Mouse (Mus musculus) 3T3-L1 (cell line): ENCODE data around the gene Brpf1.
"Not testable (repeated sequence)": the region's sequence is repeated elsewhere in the genome, so short reads cannot be mapped to it uniquely, and the experiment has no call there.

Source experiments
- DNase-seq: peaks from one replicate; pipeline ENCODE4 v3.0.0-alpha.2; 2015; ENCODE audit warnings: low read depth, low spot score

Brpf1 gene

DNA sequence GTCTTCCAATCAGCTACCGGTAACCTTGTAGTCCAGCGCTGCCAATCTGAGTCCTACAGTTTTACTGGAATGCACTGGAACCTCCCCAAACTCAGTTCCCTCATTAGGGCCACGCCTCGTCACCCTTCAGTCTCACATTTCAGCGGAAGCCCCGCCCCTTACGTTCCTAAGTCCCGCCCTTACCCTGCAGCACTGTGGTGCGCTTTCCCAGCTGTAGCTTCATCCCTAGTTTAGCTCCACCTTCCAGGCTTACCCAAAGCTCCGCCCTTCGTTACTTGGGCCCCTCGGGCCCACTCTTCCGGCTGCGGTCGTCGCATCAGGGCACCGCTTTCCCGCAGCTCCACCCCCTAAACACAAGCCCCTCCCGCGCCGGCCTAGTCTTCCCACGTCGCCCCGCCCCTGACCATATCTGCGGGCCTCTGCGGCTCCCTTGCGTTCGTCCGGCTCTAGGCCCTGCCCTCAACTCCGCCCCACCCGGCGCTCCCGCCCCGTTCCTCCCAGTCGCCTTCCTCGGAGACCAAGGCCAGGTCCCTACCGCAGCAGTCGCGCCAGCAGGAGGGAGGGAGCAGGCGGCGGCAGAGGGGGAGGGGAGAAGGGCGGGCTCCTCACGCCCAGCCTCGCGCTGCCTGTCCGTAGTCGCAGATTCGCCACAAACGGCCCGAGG is 483 bp upstream of the Brpf1 start:
- peak; percentile 100 for DNase-seq

- DNase-seq = peak; percentile 66
Observed at GRCm38 (mm10) chr6:113307481-113308121, 664 bp downstream of the Brpf1 start.

DNA sequence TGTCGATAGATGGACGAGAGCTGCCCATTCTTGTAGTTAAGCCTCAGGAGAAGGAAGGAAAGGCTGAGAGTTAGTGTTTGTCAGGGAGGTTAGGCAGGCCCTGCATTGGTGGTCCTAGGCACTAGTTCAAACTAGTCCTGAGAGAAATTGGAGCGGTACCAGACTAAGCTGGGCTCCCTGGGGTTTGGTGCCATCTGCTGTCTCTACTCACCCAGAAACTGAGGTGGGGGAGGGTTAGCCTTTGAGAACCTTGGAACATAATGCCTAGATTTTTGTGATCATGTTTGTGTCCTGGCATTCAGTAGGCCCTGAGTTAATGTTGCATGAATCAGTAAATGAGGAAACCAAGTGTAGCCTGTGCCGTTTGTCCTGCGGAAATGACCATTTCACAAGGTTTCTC is 1.2 kb downstream of the Brpf1 start:
- DNase-seq = peak; percentile 84

DNA sequence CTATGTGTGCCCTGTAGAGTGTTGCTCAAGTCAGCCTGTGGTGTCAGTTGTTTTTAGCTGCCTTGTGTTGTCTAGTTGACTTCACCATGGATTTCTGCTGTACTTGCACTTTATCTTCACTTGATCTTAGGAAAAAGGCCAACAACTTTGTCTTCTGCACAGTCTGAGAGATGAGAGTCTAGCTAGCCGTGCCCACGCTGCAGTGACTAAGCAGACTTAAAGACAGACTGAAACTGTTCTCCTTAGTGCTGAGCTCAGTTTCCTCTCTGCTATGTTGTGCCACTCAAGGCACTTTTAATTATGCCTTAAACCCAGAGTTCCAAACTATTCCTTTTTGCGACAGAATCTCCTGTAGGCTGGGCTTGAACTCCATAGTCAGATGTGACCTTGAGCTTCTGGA is 9.0 kb downstream of the Brpf1 start:
- no peak for DNase-seq

- peak; percentile 100 for DNase-seq
Observed at GRCm38 (mm10) chr6:113326533-113327315, 19.8 kb downstream of the Brpf1 start, which contains the start of gene Ogg1. Gene Ogg1 (plus strand): TSS chr6:113326972.

- no peak for DNase-seq
Observed at GRCm38 (mm10) chr6:113329396-113329795, 22.5 kb downstream of the Brpf1 start.

- peak; percentile 45 for DNase-seq
Observed at GRCm38 (mm10) chr6:113330547-113330946, 23.6 kb downstream of the Brpf1 start.

DNA sequence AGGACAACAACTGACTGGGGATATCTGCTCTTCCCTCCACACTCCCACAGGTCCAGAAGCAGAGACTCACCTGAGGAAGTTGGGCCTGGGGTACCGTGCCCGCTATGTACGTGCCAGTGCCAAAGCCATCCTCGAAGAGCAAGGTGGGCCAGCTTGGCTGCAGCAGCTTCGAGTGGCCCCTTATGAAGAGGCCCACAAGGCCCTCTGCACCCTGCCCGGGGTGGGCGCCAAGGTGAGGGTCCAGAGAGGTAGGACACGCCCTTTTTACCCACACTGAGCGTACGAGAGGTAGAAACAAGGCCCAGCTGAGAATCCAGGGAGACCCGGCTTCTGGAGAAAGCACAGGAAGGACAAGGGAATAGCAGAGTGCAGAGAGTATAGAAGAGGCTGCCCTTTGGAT is 24.8 kb downstream of the Brpf1 start:
- DNase-seq = no peak

GRCm38 (mm10) chr6:113332734-113333133 is 25.8 kb downstream of the Brpf1 start:
- not testable (repeated sequence) for DNase-seq

DNA sequence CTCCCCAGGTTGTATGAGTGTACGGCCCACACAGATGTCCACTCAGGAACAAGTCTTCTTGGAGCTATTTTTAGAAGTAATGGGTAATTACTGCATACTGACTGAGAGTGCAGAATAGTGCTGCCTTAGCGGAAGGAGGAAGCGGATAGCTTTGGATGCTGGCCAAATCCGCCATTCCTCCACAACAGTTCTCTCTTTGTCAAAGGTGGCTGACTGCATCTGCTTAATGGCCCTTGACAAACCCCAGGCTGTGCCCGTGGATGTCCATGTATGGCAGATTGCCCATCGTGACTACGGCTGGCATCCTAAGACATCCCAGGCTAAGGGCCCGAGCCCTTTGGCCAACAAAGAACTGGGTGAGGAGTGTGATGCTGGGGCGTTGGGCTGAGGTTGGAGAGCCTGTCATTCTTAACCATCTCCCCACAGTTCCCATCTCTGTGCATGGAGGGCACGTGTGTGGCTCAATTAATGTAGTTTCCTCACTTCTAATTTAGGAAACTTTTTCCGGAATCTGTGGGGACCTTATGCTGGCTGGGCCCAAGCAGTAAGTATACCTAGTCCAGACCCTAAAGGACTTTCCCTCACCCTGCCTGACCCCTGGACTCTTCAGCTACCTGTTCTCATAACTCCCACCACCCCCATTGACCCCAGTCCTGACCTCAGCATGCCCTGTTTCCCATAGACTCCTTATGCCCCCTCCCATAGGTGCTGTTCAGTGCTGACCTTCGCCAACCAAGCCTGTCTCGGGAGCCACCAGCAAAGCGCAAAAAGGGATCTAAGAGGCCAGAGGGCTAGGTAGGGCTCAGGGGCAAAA is 26.4 kb downstream of the Brpf1 start:
- peak; percentile 35 for DNase-seq

GRCm38 (mm10) chr6:113334216-113334615 is 27.3 kb downstream of the Brpf1 start:
- no peak for DNase-seq

- DNase-seq = no peak
Observed at GRCm38 (mm10) chr6:113336852-113337620, 30.1 kb downstream of the Brpf1 start.

DNA sequence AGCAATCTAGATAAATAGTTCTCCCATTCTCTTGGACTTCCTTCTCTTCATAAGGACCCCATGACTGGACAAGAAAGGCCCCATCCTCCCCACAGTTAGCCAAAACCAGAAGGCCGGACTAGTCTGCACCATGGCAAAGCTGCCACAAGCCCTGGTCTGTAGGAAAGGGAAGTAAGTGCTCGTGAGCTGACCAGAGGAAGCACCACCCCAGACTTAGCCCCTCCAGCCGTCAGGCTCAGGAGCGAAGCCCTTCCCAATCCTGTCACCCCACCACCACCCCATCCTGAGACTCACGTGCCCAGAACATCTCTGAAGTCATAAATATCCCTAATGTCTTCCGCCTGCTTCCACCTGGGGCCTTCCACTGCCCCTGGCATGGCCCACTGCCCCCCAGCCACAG is 34.6 kb downstream of the Brpf1 start:
- DNase-seq = no peak

DNA sequence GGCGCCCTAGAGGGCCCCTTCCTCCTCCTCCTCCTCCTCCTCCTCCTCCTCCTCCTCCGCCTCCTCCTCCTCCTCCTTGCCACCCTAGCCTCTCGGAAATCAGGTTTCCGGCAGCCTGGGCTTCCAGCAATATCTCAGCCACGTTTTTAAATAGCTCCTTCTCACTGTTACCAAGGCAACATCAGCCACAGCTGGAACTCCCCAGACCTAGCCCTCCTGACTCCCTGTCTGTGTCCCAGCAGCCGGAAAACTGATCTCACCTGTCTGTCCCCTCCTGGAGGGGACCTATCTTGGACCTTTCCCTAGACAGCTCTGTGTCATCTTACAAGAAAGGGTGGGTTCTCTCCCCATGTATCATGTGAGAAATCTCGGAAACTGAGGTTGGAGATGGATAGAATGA is 35.4 kb downstream of the Brpf1 start:
- no peak for DNase-seq

GRCm38 (mm10) chr6:113343177-113344092 is 36.5 kb downstream of the Brpf1 start, which contains the start of gene Camk1:
Gene Camk1 (minus strand): TSS chr6:113343984.
- peak; percentile 84 for DNase-seq

- DNase-seq = peak; percentile 68
Observed at GRCm38 (mm10) chr6:113344321-113344720, 37.4 kb downstream of the Brpf1 start.

GRCm38 (mm10) chr6:113346897-113347296 is 40.0 kb downstream of the Brpf1 start:
- DNase-seq = no peak

DNA sequence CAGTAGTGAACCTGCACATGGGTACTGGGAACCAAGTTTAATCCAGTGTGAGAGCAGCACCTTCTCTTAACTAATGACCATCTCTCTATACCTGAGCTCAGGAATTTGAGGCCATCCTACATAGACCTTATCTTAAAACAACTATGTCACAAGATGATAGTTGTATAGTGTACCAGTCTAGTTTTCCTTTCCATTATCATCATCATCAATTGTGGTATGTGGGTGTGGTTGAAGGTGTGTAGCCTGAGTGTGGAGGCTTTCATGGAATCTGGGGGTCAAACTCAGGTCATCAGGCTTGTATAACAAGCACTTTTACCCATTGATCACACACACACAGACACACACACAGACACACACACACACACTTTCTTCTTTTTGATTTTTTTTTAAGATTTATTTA is 43.6 kb downstream of the Brpf1 start:
- no peak for DNase-seq

GRCm38 (mm10) chr6:113351161-113351560 is 44.2 kb downstream of the Brpf1 start:
- DNase-seq = no peak

- DNase-seq = no peak
Observed at GRCm38 (mm10) chr6:113351653-113352052, 44.7 kb downstream of the Brpf1 start.
